Mouse (Mus musculus) ES-E14 (cell line): Measurements from ENCODE around the gene Tubb2a.

Source experiments
- CHD2 ChIP-seq: IDR thresholded peaks from 2 replicates; pipeline ENCODE4 v1.6.1; 2014; ENCODE audit warnings: mild to moderate bottlenecking, low read depth, low read length, inconsistent platforms
- HCFC1 ChIP-seq: IDR thresholded peaks from 2 replicates; pipeline ENCODE4 v1.6.1; 2012; ENCODE audit warnings: low read length, inconsistent platforms, borderline replicate concordance; ENCODE audit not compliant: insufficient read depth
- MAFK ChIP-seq: IDR thresholded peaks from 2 replicates; pipeline ENCODE4 v1.6.1; 2014; ENCODE audit warnings: mild to moderate bottlenecking, low read depth, low read length, inconsistent platforms; ENCODE audit not compliant: insufficient read depth
- ZC3H11A ChIP-seq: IDR thresholded peaks from 2 replicates; pipeline ENCODE4 v1.6.1; 2012; ENCODE audit warnings: low read depth, mild to moderate bottlenecking, inconsistent platforms, low read length, borderline replicate concordance
- ZNF384 ChIP-seq: IDR thresholded peaks from 2 replicates; pipeline ENCODE4 v1.6.1; 2012; ENCODE audit warnings: low read depth, low read length, inconsistent platforms

- TF ChIP-seq CHD2 (no peak), ZC3H11A (no peak), HCFC1 (no peak), ZNF384 (no peak), MAFK (no peak)
Observed at GRCm38 (mm10) chr13:34119406-34119805, 41.6 kb upstream of the Tubb2a start.
